Mouse (Mus musculus) bone marrow, adult 2 months (tissue): ENCODE data around the gene Krt14.

Experiments
- CTCF ChIP-seq: fragments of 200-500 bp; IDR thresholded peaks from 2 replicates; pipeline ENCODE4 v1.5.1; 2011; ENCODE audit warnings: low read length, control low read depth; ENCODE audit not compliant: control insufficient read depth, insufficient read depth
- POLR2A ChIP-seq: fragments of 200-500 bp; IDR thresholded peaks from 2 replicates; pipeline ENCODE4 v1.6.1; 2011; ENCODE audit warnings: low read depth, mild to moderate bottlenecking, control low read depth, low read length, borderline replicate concordance; ENCODE audit not compliant: control insufficient read depth

DNA sequence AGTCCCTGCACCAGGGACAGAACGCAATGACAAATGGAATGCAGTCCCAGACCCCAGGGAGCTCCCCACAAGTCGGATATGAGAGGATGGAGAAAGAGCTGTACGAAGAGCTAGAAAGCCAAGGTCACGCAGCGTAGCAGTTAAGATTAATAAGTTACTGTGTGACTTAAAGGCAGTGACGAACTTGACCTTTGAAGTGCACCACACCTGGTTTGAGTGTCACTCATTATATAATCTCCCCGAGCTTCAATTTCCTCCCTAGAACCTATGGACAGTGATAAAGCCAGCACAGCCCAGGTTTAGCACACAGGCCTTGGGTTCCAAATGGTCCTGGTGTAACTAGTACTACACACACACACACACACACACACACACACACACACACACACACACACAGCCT lies 43.0 kb downstream of the Krt14 start:
- TF ChIP-seq POLR2A, result no peak
- TF ChIP-seq CTCF, result no peak
